Mouse (Mus musculus) ES-E14 (cell line): Measurements from ENCODE around the gene Echs1. TPM values are rescaled to one million over a fixed set of nuclear protein-coding genes. Genes with fewer than 3 reads are reported as not detected.
"Not testable (repeated sequence)": the region's sequence is repeated elsewhere in the genome, so short reads cannot be mapped to it uniquely, and the experiment has no call there.

Source experiments
- DNase-seq: peaks from one replicate; pipeline ENCODE4 v3.0.0-alpha.2; 2013; ENCODE audit warnings: low read depth, low spot score
- H3K27ac ChIP-seq: 2 replicates; pipeline ENCODE4 v1.5.1; 2012; ENCODE audit warnings: low read depth, mild to moderate bottlenecking, low read length, moderate library complexity, mixed read lengths; ENCODE audit not compliant: poor library complexity, insufficient read depth, severe bottlenecking
- H3K36me3 ChIP-seq: 2 replicates; pipeline ENCODE4 v1.6.1; 2012; ENCODE audit warnings: mild to moderate bottlenecking, low read length, moderate library complexity, mixed read lengths; ENCODE audit not compliant: control insufficient read depth, poor library complexity, insufficient read depth, severe bottlenecking
- H3K4me1 ChIP-seq, 2 experiments: fragments of 150-350 bp in 1 of 2; sonication (generic) in 1 of 2; 2 replicates each; pipeline ENCODE4 v1.6.1; 2012; ENCODE audit warnings: low read length in 2 of 2, mild to moderate bottlenecking in 1 of 2, mixed read lengths in 1 of 2; ENCODE audit not compliant: control insufficient read depth in 2 of 2, insufficient read depth in 2 of 2, poor library complexity in 1 of 2
- H3K4me3 ChIP-seq, 2 experiments: fragments of 150-350 bp in 1 of 2; sonication (generic) in 1 of 2; 2 replicates each; pipeline ENCODE4 v1.5.1; 2012; ENCODE audit warnings: low read length in 2 of 2, low read depth in 1 of 2, mild to moderate bottlenecking in 1 of 2, mixed read lengths in 1 of 2; ENCODE audit not compliant: insufficient read depth in 1 of 2, poor library complexity in 1 of 2, severe bottlenecking in 1 of 2
- H3K9ac ChIP-seq: 2 replicates; pipeline ENCODE4 v1.6.1; 2012; ENCODE audit warnings: low read depth, mild to moderate bottlenecking, low read length, mixed read lengths; ENCODE audit not compliant: poor library complexity, insufficient read depth, severe bottlenecking
- H3K9me3 ChIP-seq: fragments of 150-350 bp; sonication (generic); 2 replicates; pipeline ENCODE4 v1.6.1; 2012; ENCODE audit warnings: low read depth, mild to moderate bottlenecking, low read length; ENCODE audit not compliant: control insufficient read depth, insufficient read depth
- CHD2 ChIP-seq: IDR thresholded peaks from 2 replicates; pipeline ENCODE4 v1.6.1; 2014; ENCODE audit warnings: mild to moderate bottlenecking, low read depth, low read length, inconsistent platforms
- HCFC1 ChIP-seq: IDR thresholded peaks from 2 replicates; pipeline ENCODE4 v1.6.1; 2012; ENCODE audit warnings: low read length, inconsistent platforms, borderline replicate concordance; ENCODE audit not compliant: insufficient read depth
- MAFK ChIP-seq: IDR thresholded peaks from 2 replicates; pipeline ENCODE4 v1.6.1; 2014; ENCODE audit warnings: mild to moderate bottlenecking, low read depth, low read length, inconsistent platforms; ENCODE audit not compliant: insufficient read depth
- ZC3H11A ChIP-seq: IDR thresholded peaks from 2 replicates; pipeline ENCODE4 v1.6.1; 2012; ENCODE audit warnings: low read depth, mild to moderate bottlenecking, inconsistent platforms, low read length, borderline replicate concordance
- ZNF384 ChIP-seq: IDR thresholded peaks from 2 replicates; pipeline ENCODE4 v1.6.1; 2012; ENCODE audit warnings: low read depth, low read length, inconsistent platforms
- in situ Hi-C, 2 experiments: fragments of 600-800 bp; cut with MboI; formaldehyde crosslinking; loops; one replicate each; pipeline ENCODE4 v1.15.1; 2025; ENCODE audit warnings: low sequenced_read_pairs in 2 of 2, inconsistent platforms in 1 of 2; ENCODE audit not compliant: unreplicated experiment in 2 of 2
- total RNA-seq: library from RNA; depleted of rRNA; stranded (reverse); fragments of 300-350 nt; gene quantifications from 2 replicates; pipeline ENCODE4 v1.2.3, GENCODE M21; 2012

The Echs1 gene
- total RNA-seq, 1 experiment: 47.0 TPM

DNA sequence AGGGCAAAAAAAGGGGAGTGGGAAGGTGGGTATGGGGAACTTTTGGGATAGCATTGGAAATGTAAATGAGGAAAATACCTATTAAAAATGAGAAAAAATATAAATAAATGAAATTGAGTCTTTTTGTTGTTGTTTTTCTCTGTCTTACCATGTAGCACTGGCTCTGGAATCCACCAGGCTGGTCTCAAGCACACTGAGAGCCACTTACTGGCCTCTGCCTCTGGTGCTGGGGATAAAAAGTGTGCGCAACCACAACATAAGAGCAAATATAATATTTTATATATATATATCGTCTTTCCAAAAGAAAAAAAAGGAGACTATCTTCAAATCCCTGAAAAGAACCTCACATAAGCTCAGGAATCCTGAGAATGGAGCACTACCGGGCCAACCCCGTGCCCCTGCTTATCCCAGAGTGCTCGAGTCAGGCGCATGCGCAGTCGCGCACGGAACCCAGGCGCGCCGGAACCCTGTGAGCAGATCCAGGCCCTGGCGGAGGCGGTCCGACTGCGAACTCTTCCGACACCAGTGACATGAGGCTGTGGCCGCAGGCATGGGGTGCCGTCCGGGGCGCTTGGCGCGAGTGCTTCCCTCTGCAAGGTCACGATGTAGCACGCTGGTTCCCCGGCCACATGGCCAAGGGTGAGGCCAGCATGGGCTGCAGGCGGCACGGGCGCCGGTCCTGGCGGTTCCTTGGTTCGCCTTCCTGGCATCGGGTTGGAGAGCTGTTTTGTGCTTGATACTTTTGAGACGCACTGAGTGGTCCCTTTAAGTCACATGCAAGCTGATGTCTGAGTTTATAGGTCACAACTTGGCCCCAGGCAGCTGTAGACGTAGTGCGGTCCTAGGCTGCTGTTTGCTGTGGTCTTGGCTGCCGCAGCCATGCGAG is 21.1 kb upstream of the Echs1 start, which contains the start of gene Mtg1:
Gene Mtg1, plus strand, starts transcription at position 430 of the 886 bp plus-strand sequence.
- Histone ChIP-seq H3K9me3 (no peaks in the 10 kb centered on the region), H3K27ac (peak within 1 kb of the TSS; percentile 69; the same call in 1 of the 2 replicates), H3K4me1 (no peaks in the 10 kb centered on the region), H3K36me3 (peaks cover 6% of the 10 kb centered on the region; the same call in 1 of the 2 replicates), H3K4me3 (peak within 1 kb of the TSS; percentile 82 to 97), H3K9ac (peak within 1 kb of the TSS; percentile 99)
- TF ChIP-seq ZNF384 (no peak), HCFC1 (peak; percentile 92), CHD2 (no peak; the same call in 1 of the 2 replicates), ZC3H11A (no peak), MAFK (no peak)
- in situ Hi-C loops: no loop called here
- DNase-seq: peak; percentile 91

DNA sequence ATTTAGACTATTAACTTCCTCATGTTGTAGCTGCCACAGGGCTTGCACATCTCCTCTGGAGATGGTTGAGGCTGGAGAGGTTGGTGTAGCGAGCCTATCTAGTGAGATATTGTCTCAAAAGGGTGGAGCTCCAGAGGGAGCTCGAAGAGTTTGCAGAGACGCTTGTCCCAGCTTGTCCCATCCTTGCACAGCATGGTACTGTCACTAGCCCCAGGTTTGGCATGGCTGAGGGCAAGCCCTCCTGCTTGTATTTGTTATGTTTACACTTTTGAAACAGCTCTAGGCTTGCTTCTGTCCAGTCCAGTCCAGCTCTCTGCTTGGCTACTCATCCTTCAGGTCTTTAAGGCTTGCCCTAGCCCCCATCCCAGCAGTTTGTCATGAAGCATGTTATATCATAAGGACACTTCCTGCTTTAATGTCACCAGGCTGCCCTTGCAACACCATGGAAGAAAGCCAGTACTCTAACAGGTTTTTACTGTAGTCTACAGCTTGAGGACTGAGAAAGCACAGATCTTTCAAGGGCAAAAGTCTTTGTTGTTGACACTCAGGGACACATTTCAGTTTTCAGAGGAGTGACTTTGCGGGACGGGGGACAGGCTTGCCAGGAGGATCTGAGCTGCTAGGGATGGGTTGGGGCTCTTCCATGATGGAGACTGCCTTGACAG is 19.0 kb upstream of the Echs1 start:
- H3K9ac ChIP-seq: no peak overlapping the region
- no peak overlapping the region for H3K27ac ChIP-seq
- H3K9me3 ChIP-seq: no peaks in the 10 kb centered on the region
- H3K4me1 ChIP-seq: no peaks in the 10 kb centered on the region
- no peak overlapping the region for H3K4me3 ChIP-seq
- in situ Hi-C loops: no loop called here
- TF ChIP-seq ZC3H11A: no peak
- no peak for TF ChIP-seq HCFC1
- no peak for TF ChIP-seq CHD2
- no peak for TF ChIP-seq MAFK
- no peak for TF ChIP-seq ZNF384
- DNase-seq: no peak
- peaks cover 14% of the 10 kb centered on the region; the same call in 1 of the 2 replicates for H3K36me3 ChIP-seq

DNA sequence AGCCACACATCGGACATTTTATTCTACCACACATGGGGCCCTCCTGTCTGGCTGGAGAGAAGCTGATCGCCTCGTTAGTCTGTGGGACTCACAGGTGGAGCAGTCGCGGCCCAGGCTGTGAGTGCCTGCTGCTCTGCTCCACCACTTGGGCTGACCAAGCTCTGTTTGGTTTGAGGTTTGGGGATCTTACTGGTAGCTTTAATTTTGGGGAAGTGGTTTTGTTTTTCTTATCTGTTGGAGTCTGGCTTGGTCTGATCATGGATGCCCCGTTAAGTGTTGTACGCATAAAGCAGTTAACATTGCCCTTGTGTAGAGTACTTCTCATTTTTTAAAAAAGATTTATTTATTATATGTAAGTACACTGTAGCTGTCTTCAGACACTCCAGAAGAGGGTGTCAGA is 17.8 kb upstream of the Echs1 start:
- H3K4me1 ChIP-seq, H3K9me3 ChIP-seq, in situ Hi-C loops, H3K4me3 ChIP-seq, DNase-seq, H3K9ac ChIP-seq, H3K27ac ChIP-seq: not testable (repeated sequence)
- H3K36me3 ChIP-seq: peaks cover 14% of the 10 kb centered on the region; the same call in 1 of the 2 replicates

DNA sequence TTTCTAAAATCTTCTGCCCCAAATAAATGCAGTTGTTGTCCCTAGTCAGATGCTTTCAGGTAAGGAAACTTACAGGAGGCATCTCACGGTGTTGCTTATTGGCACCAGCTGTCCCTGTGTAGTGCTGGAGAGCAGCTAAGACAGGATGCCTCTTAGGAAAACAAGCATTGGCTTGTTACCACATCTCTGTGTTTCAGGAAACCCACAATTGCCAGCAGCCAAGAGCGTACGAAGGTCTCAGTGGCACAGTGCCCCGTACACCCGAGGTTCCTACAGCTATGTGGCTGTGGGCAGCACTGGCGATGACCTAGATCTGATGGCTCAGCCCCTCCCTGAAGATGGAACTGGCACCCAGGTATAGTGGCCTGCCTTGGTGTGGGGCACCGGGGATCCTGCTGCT is 15.9 kb upstream of the Echs1 start:
- DNase-seq, H3K27ac ChIP-seq, H3K4me1 ChIP-seq, H3K9me3 ChIP-seq, in situ Hi-C loops, H3K4me3 ChIP-seq, H3K9ac ChIP-seq: not testable (repeated sequence)
- peaks cover 14% of the 10 kb centered on the region; the same call in 1 of the 2 replicates for H3K36me3 ChIP-seq
